Mouse (Mus musculus): ENCODE data around the gene Tnfrsf23. TPM values are rescaled to one million over a fixed set of nuclear protein-coding genes. Genes with fewer than 3 reads are reported as not detected.

Gene Tnfrsf23
- polyA plus RNA-seq, 1 experiment = 3.0 TPM

DNA sequence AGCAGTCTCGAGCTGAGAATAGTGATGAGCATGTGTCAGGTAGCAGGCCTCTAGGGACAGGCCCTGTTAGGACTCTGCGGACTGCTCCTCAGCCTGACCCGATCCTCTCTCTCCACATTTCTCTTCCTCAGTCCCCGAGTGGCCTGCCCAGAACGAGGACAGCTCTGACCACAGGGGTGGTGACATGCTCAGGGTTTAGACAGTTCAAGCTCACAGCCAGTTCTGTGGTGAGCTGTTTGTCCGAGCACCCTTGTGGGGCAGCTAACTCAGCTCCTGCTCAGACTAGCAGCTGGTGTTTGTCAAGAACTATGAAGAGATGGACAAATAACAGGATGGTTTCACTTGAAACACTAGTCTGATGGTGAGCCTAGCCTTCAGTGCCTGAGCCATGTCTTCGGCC lies 25.7 kb upstream of the Tnfrsf23 start:
- no peak for TF ChIP-seq POLR2A (IDR thresholded peaks at IDR 0.05; ENCODE audit: extremely low read depth, insufficient read depth, low read length)
- no peak for TF ChIP-seq CTCF (IDR thresholded peaks at IDR 0.05; ENCODE audit: extremely low read depth, insufficient read depth, low read length)
- H3K4me3 ChIP-seq (ENCODE audit: insufficient read depth, low read length) = no peak overlapping the region
- no peak overlapping the region for H3K27ac ChIP-seq (ENCODE audit: insufficient read depth, low read length)
- no peaks in the 10 kb centered on the region for H3K4me1 ChIP-seq (ENCODE audit: control insufficient read depth, insufficient read depth, low read length)

DNA sequence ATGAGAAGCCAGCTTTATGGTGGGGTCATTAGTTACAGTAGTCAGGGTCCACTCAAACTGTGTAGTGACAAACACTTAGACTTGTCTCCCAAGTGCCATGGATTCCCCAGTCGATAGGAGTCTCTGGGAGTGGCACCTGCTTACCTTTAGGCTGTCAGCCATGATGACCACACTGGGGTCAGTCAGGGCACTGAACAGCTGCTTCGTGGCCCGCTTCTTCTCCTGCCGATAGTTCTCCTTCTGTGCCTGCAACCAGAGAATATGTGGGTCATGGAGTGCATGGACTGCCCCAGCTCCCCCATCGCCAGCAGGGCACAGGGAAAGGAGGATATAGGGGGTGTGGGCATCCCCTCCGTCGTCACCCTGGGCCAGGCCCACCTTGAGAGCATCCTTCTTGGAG lies 23.7 kb upstream of the Tnfrsf23 start:
- Histone ChIP-seq H3K4me3 (ENCODE audit: insufficient read depth, low read length) (no peak overlapping the region), H3K27ac (ENCODE audit: insufficient read depth, low read length) (no peak overlapping the region), H3K4me1 (ENCODE audit: control insufficient read depth, insufficient read depth, low read length) (no peaks in the 10 kb centered on the region)
- TF ChIP-seq POLR2A (IDR thresholded peaks at IDR 0.05; ENCODE audit: extremely low read depth, insufficient read depth, low read length) (no peak), CTCF (IDR thresholded peaks at IDR 0.05; ENCODE audit: extremely low read depth, insufficient read depth, low read length) (no peak)

DNA sequence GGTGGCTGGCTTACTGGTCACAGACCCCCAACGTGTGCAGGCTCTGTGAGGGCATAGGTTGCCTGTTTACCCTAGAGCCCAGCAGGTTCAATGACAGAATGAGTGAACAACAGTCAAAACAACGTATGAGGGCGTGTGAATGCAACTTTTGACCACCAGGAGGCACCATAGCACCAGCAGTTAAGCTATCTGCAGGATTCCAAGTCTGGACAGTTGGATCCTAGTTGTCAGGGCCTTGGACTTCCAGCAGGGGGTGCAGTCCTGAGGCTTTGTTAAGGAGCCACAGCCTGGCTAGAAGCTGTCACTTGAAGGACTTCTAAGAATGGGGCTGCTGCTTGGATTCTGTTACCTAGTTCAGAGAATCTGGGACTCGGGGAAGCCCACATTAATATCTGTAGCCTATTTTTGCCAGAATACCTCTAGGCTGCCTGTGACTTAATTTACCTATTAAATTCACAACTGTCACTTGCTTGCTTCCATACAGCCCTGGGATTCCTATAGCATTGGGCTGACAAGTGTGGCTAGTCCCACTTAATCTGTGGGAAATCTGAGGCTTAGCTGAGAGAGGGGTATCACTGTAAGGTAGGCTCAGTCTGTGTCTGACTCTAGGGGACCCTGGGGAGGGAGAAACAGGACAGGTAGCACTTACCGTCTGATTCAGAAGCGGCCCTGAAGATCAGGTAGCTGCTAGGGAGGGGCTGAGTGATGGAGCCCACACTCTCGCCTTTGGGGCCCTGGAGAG lies 21.2 kb upstream of the Tnfrsf23 start:
- Histone ChIP-seq H3K4me1 (ENCODE audit: control insufficient read depth, insufficient read depth, low read length) (no peaks in the 10 kb centered on the region), H3K4me3 (ENCODE audit: insufficient read depth, low read length) (no peak overlapping the region), H3K27ac (ENCODE audit: insufficient read depth, low read length) (no peak overlapping the region)
- TF ChIP-seq POLR2A (IDR thresholded peaks at IDR 0.05; ENCODE audit: extremely low read depth, insufficient read depth, low read length) (no peak), CTCF (IDR thresholded peaks at IDR 0.05; ENCODE audit: extremely low read depth, insufficient read depth, low read length) (peak; percentile 100)

DNA sequence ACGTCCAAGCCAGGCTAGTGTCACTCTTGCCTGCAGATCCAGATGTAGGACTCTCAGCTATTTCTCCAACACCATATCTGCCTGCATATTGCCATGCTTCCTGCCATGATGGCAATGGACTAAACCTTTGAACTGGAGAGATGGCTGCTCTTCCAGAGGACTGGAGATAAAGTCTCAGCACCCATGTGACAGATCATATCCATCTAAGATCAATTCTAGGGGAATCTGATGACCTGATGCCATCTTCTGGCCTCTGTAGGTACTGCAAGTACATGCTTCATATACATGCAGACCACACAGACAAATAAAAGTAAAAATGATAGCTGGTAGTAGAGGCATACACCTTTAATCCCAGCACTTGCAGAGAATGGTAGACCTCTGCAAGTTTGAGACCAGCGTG lies 10.5 kb upstream of the Tnfrsf23 start:
- Histone ChIP-seq H3K4me3 (ENCODE audit: insufficient read depth, low read length) (no peak overlapping the region), H3K27ac (ENCODE audit: insufficient read depth, low read length) (no peak overlapping the region), H3K4me1 (ENCODE audit: control insufficient read depth, insufficient read depth, low read length) (no peaks in the 10 kb centered on the region)
- peak; percentile 31; the same call in 1 of the 2 replicates for TF ChIP-seq CTCF (IDR thresholded peaks at IDR 0.05; ENCODE audit: extremely low read depth, insufficient read depth, low read length)
- TF ChIP-seq POLR2A (IDR thresholded peaks at IDR 0.05; ENCODE audit: extremely low read depth, insufficient read depth, low read length) = no peak

DNA sequence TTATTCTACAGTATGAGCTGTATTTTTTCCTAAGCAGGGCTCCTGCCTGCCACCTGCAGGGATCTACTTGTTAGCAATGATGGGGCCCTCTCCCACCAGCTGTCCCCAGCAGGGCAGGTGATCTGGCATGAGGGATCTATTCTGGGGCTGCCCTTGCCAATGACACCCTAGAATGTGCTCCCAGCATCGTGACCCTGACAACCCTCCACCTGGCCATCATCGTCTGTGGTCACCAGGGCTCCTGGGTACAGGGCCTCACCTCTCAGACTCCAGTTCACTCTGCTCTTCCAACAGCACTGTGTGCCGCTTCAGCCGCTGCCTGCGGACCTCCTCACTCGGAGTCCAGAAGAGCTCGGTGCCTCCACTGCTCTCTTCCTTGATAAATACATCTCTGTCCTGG lies 8.9 kb upstream of the Tnfrsf23 start:
- no peaks in the 10 kb centered on the region; the same call in 1 of the 2 replicates for H3K4me1 ChIP-seq (ENCODE audit: control insufficient read depth, insufficient read depth, low read length)

DNA sequence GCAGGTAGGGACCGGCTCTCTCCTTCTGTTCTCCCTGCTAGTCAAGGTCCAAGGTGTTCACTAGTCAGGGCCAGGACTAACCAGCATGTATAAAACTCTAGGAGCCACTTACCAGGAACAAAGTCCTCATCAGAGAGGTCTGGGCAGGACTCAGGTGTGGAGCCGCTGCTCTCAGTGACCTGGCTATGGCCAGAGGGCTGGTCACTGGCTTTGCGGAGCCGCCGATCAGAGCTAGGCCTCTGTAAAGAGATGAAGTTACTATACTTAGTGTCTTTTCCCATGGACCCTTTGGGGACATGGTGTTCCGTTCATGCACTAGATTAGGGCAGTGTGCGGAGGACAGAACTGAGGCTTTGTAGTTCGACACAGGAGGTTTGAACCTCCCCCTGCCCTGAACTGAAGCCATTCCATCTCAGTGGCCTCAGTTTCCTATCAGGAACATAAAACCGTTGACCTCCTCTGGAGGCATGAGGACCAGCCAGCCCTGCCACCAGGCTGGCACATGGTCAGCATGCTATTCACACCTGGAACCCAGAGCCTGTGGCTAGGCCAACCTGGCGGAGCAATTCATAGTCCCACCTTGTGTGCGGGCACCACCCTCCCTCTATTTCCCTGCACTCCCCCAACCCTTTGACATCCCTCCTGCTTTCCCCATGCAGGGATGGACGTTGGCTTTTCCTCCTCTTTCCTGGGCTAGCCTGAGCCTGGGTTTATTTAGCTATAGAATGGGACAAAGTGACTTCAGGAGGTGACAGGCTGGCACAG lies 7.3 kb upstream of the Tnfrsf23 start:
- Histone ChIP-seq H3K27ac (ENCODE audit: insufficient read depth, low read length) (no peak overlapping the region), H3K4me3 (ENCODE audit: insufficient read depth, low read length) (no peak overlapping the region), H3K4me1 (ENCODE audit: control insufficient read depth, insufficient read depth, low read length) (no peaks in the 10 kb centered on the region; the same call in 1 of the 2 replicates)
- TF ChIP-seq CTCF (IDR thresholded peaks at IDR 0.05; ENCODE audit: extremely low read depth, insufficient read depth, low read length) (no peak), POLR2A (IDR thresholded peaks at IDR 0.05; ENCODE audit: extremely low read depth, insufficient read depth, low read length) (no peak)

More for the DNA sequence above, 8.9 kb upstream of the Tnfrsf23 start:
- TF ChIP-seq CTCF (IDR thresholded peaks at IDR 0.05; ENCODE audit: extremely low read depth, insufficient read depth, low read length) = no peak
- TF ChIP-seq POLR2A (IDR thresholded peaks at IDR 0.05; ENCODE audit: extremely low read depth, insufficient read depth, low read length) = no peak
- Histone ChIP-seq H3K27ac (ENCODE audit: insufficient read depth, low read length) (no peak overlapping the region), H3K4me3 (ENCODE audit: insufficient read depth, low read length) (no peak overlapping the region)

DNA sequence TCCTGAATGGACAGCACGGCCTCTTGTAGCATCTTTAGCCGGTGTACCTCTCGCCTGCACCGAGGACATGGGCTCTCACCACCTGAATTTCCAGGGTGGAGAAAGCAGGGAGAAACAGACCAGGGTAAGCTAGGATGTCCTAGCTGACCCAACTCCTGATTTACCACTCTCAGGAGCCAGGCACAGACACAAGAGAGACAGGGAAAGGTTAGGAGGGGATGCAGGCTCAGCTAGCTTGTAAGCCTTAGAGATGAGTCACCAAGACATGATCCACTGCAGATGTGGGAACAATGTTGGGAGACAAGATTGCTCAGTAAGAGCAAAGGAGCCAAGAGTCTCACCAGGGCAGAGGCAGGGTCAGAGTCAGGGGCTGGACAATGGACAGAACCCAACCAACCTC lies 6.2 kb upstream of the Tnfrsf23 start:
- Histone ChIP-seq H3K27ac (ENCODE audit: insufficient read depth, low read length) (no peak overlapping the region), H3K4me1 (ENCODE audit: control insufficient read depth, insufficient read depth, low read length) (no peaks in the 10 kb centered on the region; the same call in 1 of the 2 replicates), H3K4me3 (ENCODE audit: insufficient read depth, low read length) (no peak overlapping the region)
- TF ChIP-seq CTCF (IDR thresholded peaks at IDR 0.05; ENCODE audit: extremely low read depth, insufficient read depth, low read length) (no peak), POLR2A (IDR thresholded peaks at IDR 0.05; ENCODE audit: extremely low read depth, insufficient read depth, low read length) (no peak)

DNA sequence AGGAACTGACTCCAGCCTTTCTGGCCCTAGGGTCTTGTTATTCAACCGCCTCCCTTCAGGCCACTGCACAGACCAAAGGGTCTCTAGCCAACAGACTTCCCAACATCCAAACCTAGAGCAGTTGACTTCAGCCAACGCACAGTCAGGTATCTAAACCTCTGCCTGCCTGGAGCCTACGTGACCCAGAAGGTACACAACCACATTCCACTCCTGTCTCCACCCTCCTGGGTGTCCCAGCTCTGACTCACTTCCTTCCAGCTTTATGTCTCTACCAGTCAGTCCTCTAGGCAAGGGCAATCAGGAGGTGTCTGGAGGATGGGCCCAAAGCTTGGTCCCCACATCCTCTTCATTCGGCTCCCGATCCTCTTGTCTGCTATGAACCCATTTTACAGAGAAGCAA lies 5.5 kb upstream of the Tnfrsf23 start:
- Histone ChIP-seq H3K27ac (ENCODE audit: insufficient read depth, low read length) (no peak overlapping the region), H3K4me1 (ENCODE audit: control insufficient read depth, insufficient read depth, low read length) (no peaks in the 10 kb centered on the region; the same call in 1 of the 2 replicates), H3K4me3 (ENCODE audit: insufficient read depth, low read length) (no peak overlapping the region)
- no peak for TF ChIP-seq CTCF (IDR thresholded peaks at IDR 0.05; ENCODE audit: extremely low read depth, insufficient read depth, low read length)
- no peak for TF ChIP-seq POLR2A (IDR thresholded peaks at IDR 0.05; ENCODE audit: extremely low read depth, insufficient read depth, low read length)

DNA sequence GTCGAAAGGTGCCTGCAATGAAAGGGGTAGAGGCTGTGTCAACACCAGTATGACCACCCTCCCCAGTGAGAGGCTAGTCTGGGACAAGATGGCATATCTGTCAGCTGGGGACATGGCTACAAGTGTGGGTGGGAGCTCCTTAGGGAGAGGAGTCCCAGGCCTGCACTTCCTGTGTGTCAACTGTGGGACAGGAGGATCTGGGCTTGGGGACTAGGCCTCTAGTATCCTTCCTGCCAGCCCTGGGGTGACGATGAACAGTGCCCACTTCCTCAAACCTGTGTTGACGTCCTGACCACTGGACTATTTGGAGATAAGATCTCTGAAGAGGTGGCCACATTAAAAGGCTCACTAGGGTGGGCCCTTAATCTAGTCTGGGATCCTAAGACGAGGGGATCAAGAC lies 4.3 kb upstream of the Tnfrsf23 start:
- H3K27ac ChIP-seq (ENCODE audit: insufficient read depth, low read length) = no peak overlapping the region
- TF ChIP-seq POLR2A (IDR thresholded peaks at IDR 0.05; ENCODE audit: extremely low read depth, insufficient read depth, low read length) = no peak
- no peak for TF ChIP-seq CTCF (IDR thresholded peaks at IDR 0.05; ENCODE audit: extremely low read depth, insufficient read depth, low read length)
- no peak overlapping the region for H3K4me3 ChIP-seq (ENCODE audit: insufficient read depth, low read length)
- no peaks in the 10 kb centered on the region; the same call in 1 of the 2 replicates for H3K4me1 ChIP-seq (ENCODE audit: control insufficient read depth, insufficient read depth, low read length)
